Mouse (Mus musculus) hindbrain, embryonic 11.5 days (tissue): ENCODE measurements around the gene Tmem40. TPM values are rescaled to one million over a fixed set of nuclear protein-coding genes. Genes with fewer than 3 reads are reported as not detected.

Experiments used
- polyA plus RNA-seq: library from polyadenylated mRNA; unstranded; fragments of >200 nt; fragmentation: Nextera tagmentation; extraction: Ambion mirVana; gene quantifications from 2 replicates; pipeline ENCODE4 v1.2.1, GENCODE M21; 2014

Tmem40 gene
- polyA plus RNA-seq, 1 experiment from 2014 or later: 1.9 TPM

Other genes starting within 250 kb of the Tmem40 start
- gene Tsen2, start 217.7 kb downstream of the Tmem40 start, polyA plus RNA-seq: 29.7 and 30.6 TPM in 2 replicates
- gene Mkrn2os, start 169.8 kb downstream of the Tmem40 start, polyA plus RNA-seq: 0.11 and 0.18 TPM in 2 replicates
- 19.6 and 28.6 TPM in 2 replicates for gene Mkrn2, start 160.5 kb downstream of the Tmem40 start, polyA plus RNA-seq
- gene Raf1, start 85.8 kb downstream of the Tmem40 start, polyA plus RNA-seq: 148 and 157 TPM in 2 replicates
- gene Cand2, start 12.1 kb upstream of the Tmem40 start, polyA plus RNA-seq: 20.2 and 23.3 TPM in 2 replicates
- 1,766 and 1,778 TPM in 2 replicates for gene Rpl32, start 46.3 kb upstream of the Tmem40 start, polyA plus RNA-seq
- 2.1 TPM in 2 replicates for gene Efcab12, start 76.0 kb upstream of the Tmem40 start, polyA plus RNA-seq
- 22.2 and 24.5 TPM in 2 replicates for gene Mbd4, start 91.0 kb upstream of the Tmem40 start, polyA plus RNA-seq
- gene Ift122, start 91.1 kb upstream of the Tmem40 start, polyA plus RNA-seq: 22.5 and 26.8 TPM in 2 replicates
- 0.22 and 0.39 TPM in 2 replicates for gene Rho, start 169.3 kb upstream of the Tmem40 start, polyA plus RNA-seq
- not detected in 2 replicates for gene H1foo, start 182.5 kb upstream of the Tmem40 start, polyA plus RNA-seq
- gene Plxnd1, start 232.6 kb upstream of the Tmem40 start, polyA plus RNA-seq: 17.5 and 18.8 TPM in 2 replicates